Mouse (Mus musculus) myocyte (in vitro differentiated cells): ENCODE results near the gene Rps2. TPM values are rescaled to one million over a fixed set of nuclear protein-coding genes. Genes with fewer than 3 reads are reported as not detected.

Source experiments
- H3K27me3 ChIP-seq: one replicate; pipeline ENCODE4 v1.6.1; 2011; ENCODE audit not compliant: control insufficient read depth, insufficient read depth, insufficient read length
- H3K36me3 ChIP-seq: one replicate; pipeline ENCODE4 v1.6.1; 2011; ENCODE audit not compliant: control insufficient read depth, insufficient read depth
- H3K4me2 ChIP-seq: one replicate; pipeline ENCODE4 v1.6.1; 2011; ENCODE audit warnings: low read depth, control low read depth
- H3K4me3 ChIP-seq: one replicate; pipeline ENCODE4 v1.5.1; 2011; ENCODE audit warnings: mild to moderate bottlenecking, control low read depth, moderate library complexity
- H3K79me2 ChIP-seq: one replicate; pipeline ENCODE4 v1.6.1; 2011; ENCODE audit not compliant: control insufficient read depth, insufficient read depth
- H3ac ChIP-seq: one replicate; pipeline ENCODE4 v1.6.1; 2011; ENCODE audit not compliant: control insufficient read depth, insufficient read length
- CEBPB ChIP-seq: IDR thresholded peaks from 2 replicates; pipeline ENCODE4 v1.6.1; 2011; ENCODE audit warnings: mild to moderate bottlenecking, moderate library complexity; ENCODE audit not compliant: poor library complexity, insufficient read depth, severe bottlenecking
- E2F4 ChIP-seq: IDR thresholded peaks from one replicate; pipeline ENCODE4 v1.6.1; 2011; ENCODE audit warnings: mild to moderate bottlenecking, control low read depth, moderate library complexity; ENCODE audit not compliant: insufficient read depth
- MAX ChIP-seq: IDR thresholded peaks from one replicate; pipeline ENCODE4 v1.6.1; 2011; ENCODE audit warnings: low read depth, mild to moderate bottlenecking, control low read depth
- MYOD1 ChIP-seq, 3 experiments: IDR thresholded peaks; one replicate each; pipeline ENCODE4 v1.6.1; 2011; ENCODE audit warnings: control low read depth in 2 of 3, low read depth in 2 of 3, mild to moderate bottlenecking in 2 of 3, moderate library complexity in 1 of 3; ENCODE audit not compliant: insufficient read length in 2 of 3, control insufficient read depth in 1 of 3
- MYOG ChIP-seq, 3 experiments: IDR thresholded peaks; one replicate each; pipeline ENCODE4 v1.6.1; 2011; ENCODE audit warnings: control low read depth in 2 of 3, low read depth in 2 of 3, mild to moderate bottlenecking in 2 of 3; ENCODE audit not compliant: insufficient read length in 2 of 3, control insufficient read depth in 1 of 3, insufficient read depth in 1 of 3
- POLR2A ChIP-seq: IDR thresholded peaks from one replicate; pipeline ENCODE4 v1.6.1; 2011; ENCODE audit warnings: low read depth, mild to moderate bottlenecking, control low read depth, moderate library complexity; ENCODE audit not compliant: insufficient read length
- POLR2AphosphoS2 ChIP-seq: IDR thresholded peaks from one replicate; pipeline ENCODE4 v1.6.1; 2011; ENCODE audit warnings: low read depth, control low read depth; ENCODE audit not compliant: insufficient read length
- REST ChIP-seq: IDR thresholded peaks from one replicate; pipeline ENCODE4 v1.6.1; 2011; ENCODE audit warnings: mild to moderate bottlenecking, control low read depth, moderate library complexity; ENCODE audit not compliant: insufficient read depth, insufficient read length
- SRF ChIP-seq: IDR thresholded peaks from one replicate; pipeline ENCODE4 v1.6.1; 2011; ENCODE audit warnings: low read depth; ENCODE audit not compliant: control insufficient read depth, insufficient read length
- TCF12 ChIP-seq: IDR thresholded peaks from one replicate; pipeline ENCODE4 v1.6.1; 2011; ENCODE audit warnings: mild to moderate bottlenecking, control low read depth; ENCODE audit not compliant: poor library complexity, insufficient read depth, severe bottlenecking
- TCF3 ChIP-seq: IDR thresholded peaks from one replicate; pipeline ENCODE4 v1.6.1; 2011; ENCODE audit warnings: low read depth, control low read depth; ENCODE audit not compliant: insufficient read length
- USF1 ChIP-seq: IDR thresholded peaks from one replicate; pipeline ENCODE4 v1.6.1; 2011; ENCODE audit warnings: low read depth, mild to moderate bottlenecking, control low read depth, moderate library complexity
- polyA plus RNA-seq: library from polyadenylated mRNA; unstranded; fragments of >200 nt; fragmentation: generic; extraction: Trizol; gene quantifications from one replicate; pipeline ENCODE4 v1.2.1, GENCODE M21; 2012; ENCODE audit warnings: missing spikeins

Gene Rps2
- polyA plus RNA-seq, 1 experiment, result 178 TPM

DNA sequence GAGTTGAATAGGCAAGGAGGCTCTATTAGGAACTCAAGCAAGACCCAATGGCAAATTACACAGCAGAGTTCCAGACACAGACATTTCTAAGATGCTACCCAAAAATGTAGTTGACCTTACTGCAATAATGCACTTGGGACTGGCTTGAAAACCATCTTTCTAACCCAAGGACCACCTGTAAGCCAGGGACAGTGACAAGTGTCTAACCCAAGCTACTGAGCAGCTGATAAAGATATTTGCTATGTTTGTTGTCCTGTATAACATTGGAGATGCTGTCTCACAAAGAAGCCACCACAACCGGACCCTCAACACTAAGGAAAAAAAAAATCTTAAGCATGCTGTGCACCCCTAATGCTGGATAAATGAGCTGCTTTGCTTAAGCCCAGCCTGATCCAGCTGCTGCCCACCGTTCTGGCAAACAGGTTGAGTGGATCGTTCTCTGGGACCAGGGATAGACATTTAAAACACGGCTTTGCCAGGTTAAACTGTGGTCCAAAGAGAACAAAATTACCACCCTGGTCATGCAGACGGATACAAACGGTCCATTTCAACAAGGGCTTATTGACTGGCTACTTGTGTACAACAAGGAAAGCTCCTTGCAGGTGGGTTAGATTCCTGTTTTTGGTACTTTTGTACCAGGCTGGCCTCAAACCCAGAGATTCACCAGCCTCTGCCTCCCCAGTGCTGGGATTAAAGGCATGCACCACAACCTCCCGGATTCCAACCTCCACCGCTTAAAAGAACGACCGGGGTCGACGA, 5.4 kb downstream of the Rps2 start:
- Histone ChIP-seq H3K4me3 (peak overlapping the region; percentile 77), H3K4me2 (peak overlapping the region; percentile 95), H3K79me2 (peaks cover 40% of the 10 kb centered on the region), H3ac (peak overlapping the region; percentile 21), H3K27me3 (no peaks in the 10 kb centered on the region), H3K36me3 (peaks cover 11% of the 10 kb centered on the region)
- TF ChIP-seq MAX, result no peak
- TF ChIP-seq POLR2AphosphoS2, result no peak

DNA sequence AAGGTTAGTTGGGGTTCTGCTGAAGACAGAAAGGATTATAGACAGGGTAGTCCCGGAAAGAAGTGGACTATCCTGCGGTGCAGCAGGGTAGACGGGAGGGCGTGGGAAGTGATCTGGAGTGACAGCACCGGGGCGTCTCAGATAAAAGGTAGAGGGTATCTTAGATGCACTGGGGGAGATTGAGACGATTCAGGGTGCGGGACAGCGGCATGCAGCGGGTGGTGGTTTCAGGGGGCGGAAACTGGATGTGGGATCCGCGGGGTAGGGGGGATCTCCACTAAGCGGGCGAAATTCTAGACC, 5.9 kb downstream of the Rps2 start:
- no peak for TF ChIP-seq TCF3
- no peak for TF ChIP-seq USF1
- TF ChIP-seq POLR2AphosphoS2, result no peak
- TF ChIP-seq TCF12, result no peak
- TF ChIP-seq E2F4, result no peak
- TF ChIP-seq POLR2A, result no peak
- TF ChIP-seq MYOG (IDR thresholded peaks at IDR 0.05; ENCODE audit: control insufficient read depth in 1 of 3, insufficient read depth in 1 of 3, insufficient read length in 2 of 3, low read depth in 2 of 3), result no peak
- TF ChIP-seq SRF, result no peak
- no peak for TF ChIP-seq REST
- no peak for TF ChIP-seq MYOD1 (IDR thresholded peaks at IDR 0.05; ENCODE audit: control insufficient read depth in 1 of 3, insufficient read length in 2 of 3, low read depth in 2 of 3)
- no peak for TF ChIP-seq MAX
- no peak for TF ChIP-seq CEBPB
- peak overlapping the region; percentile 77 for H3K4me3 ChIP-seq
- peaks cover 35% of the 10 kb centered on the region for H3K79me2 ChIP-seq
- H3K36me3 ChIP-seq, result peaks cover 11% of the 10 kb centered on the region
- peak overlapping the region; percentile 95 for H3K4me2 ChIP-seq
- no peaks in the 10 kb centered on the region for H3K27me3 ChIP-seq
- H3ac ChIP-seq, result peak overlapping the region; percentile 21

DNA sequence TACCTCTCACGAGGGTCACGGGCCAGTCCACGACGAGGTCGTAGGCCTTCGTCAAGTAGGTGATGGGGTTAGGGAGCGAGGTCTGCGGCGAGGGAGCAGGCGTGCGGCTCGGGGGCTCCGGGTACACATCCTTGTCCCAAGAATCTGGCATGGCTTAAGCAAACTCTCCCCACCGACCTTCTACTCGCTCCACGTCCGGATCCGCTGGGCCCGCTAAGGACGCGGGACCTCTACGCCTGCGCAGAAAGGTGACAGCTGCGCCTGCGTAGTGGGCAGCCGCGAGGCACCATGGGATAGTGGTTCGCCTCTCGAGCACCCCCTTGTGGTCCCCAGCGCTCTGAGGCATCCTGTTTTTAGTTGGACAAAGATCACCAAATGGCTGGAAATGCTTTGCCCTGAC, 6.3 kb downstream of the Rps2 start, which contains the start of gene Ndufb10:
Gene Ndufb10, minus strand, starts transcription at position 295 of the 400 bp plus-strand sequence.
- Histone ChIP-seq H3K79me2 (peaks cover 32% of the 10 kb centered on the region), H3ac (peak within 1 kb of the TSS; percentile 21), H3K4me2 (peak within 1 kb of the TSS; percentile 95), H3K27me3 (no peaks in the 10 kb centered on the region), H3K4me3 (peak within 1 kb of the TSS; percentile 77), H3K36me3 (peaks cover 11% of the 10 kb centered on the region)
- TF ChIP-seq POLR2AphosphoS2 (peak; percentile 95), MYOD1 (IDR thresholded peaks at IDR 0.05; ENCODE audit: control insufficient read depth in 1 of 3, insufficient read length in 2 of 3, low read depth in 2 of 3) (peak in 2 of 3 experiments; percentile 40 to 64), SRF (peak; percentile 46), MYOG (IDR thresholded peaks at IDR 0.05; ENCODE audit: control insufficient read depth in 1 of 3, insufficient read depth in 1 of 3, insufficient read length in 2 of 3, low read depth in 2 of 3) (peak in 2 of 3 experiments; percentile 28 to 49), TCF3 (no peak), REST (no peak), MAX (no peak), TCF12 (no peak), USF1 (no peak), E2F4 (no peak), CEBPB (no peak), POLR2A (peak; percentile 94)

DNA sequence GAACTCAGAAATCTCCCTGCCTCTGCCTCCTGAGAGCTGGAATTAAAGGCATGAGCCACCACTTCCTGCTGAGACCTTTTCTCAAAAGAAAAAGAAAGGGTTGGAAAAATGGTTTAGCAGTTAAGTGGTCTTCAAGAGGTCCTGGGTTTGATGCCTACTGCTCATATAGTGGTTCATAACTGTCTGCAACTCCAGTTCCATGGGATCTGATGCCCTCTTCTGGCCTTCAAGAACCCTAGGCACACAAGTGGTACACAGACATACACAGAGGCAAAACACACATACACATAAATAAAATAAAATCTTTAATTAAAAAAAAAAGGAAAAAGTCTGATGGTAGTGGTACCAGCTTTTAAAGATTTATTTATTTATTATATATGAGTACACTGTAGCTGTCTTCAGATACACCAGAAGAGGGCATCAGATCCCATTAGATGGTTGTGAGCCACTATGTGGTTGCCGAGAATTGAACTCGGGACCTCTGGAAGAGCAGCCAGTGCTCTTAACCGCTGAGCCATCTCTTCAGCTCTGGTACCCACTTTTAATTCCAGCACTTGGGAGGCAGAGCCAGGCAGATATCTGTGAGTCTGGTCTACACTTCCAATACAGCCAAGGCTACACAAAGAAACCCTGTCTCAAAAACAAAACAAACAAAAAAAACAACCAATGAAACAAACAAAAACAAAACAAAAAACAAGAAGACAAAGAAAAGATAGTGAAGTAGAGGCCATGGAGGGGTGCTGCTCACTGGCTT, 7.9 kb downstream of the Rps2 start:
- TF ChIP-seq MAX, result no peak
- Histone ChIP-seq H3ac (no peak overlapping the region), H3K4me3 (no peak overlapping the region), H3K27me3 (no peaks in the 10 kb centered on the region), H3K36me3 (peaks cover 11% of the 10 kb centered on the region), H3K79me2 (peaks cover 28% of the 10 kb centered on the region), H3K4me2 (no peak overlapping the region)

DNA sequence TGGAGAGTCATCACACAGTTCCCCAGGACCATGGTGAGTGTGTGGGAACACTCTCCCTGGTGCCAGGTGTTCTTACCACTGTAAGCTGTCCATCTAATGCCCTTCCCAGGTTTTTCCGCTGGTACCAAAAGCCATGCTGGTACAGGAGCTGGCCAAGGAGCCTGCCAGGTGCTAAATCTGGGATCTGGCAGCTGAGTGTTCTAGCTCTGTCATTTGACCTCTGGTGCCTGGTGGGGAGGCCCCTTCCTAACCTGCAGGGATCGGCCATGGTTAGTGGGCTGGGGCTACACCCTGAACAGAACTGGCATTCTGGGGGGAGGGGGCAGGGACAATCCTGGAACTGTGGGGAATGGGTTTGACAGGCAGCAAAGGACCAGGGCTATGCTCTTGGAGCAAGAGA, 9.7 kb downstream of the Rps2 start, which contains the start of gene Rpl3l:
Gene Rpl3l, plus strand, starts transcription at position 203 of the 400 bp plus-strand sequence.
- Histone ChIP-seq H3K27me3 (no peaks in the 10 kb centered on the region), H3K36me3 (peaks cover under 1% of the 10 kb centered on the region), H3K79me2 (peaks cover 12% of the 10 kb centered on the region), H3ac (no peak within 1 kb of the TSS), H3K4me2 (no peak within 1 kb of the TSS), H3K4me3 (no peak within 1 kb of the TSS)
- no peak for TF ChIP-seq POLR2AphosphoS2
- no peak for TF ChIP-seq REST
- TF ChIP-seq E2F4, result no peak
- no peak for TF ChIP-seq CEBPB
- no peak for TF ChIP-seq TCF3
- TF ChIP-seq MYOG (IDR thresholded peaks at IDR 0.05; ENCODE audit: control insufficient read depth in 1 of 3, insufficient read depth in 1 of 3, insufficient read length in 2 of 3, low read depth in 2 of 3), result no peak
- no peak for TF ChIP-seq MYOD1 (IDR thresholded peaks at IDR 0.05; ENCODE audit: control insufficient read depth in 1 of 3, insufficient read length in 2 of 3, low read depth in 2 of 3)
- TF ChIP-seq MAX, result no peak
- no peak for TF ChIP-seq SRF
- TF ChIP-seq POLR2A, result no peak
- no peak for TF ChIP-seq USF1
- no peak for TF ChIP-seq TCF12
